Mouse (Mus musculus) brain, adult 2 months (tissue): ENCODE data around the gene Zfp62.
"Not testable (repeated sequence)": the region's sequence is repeated elsewhere in the genome, so short reads cannot be mapped to it uniquely, and the experiment has no call there.

Experiments used
- DNase-seq: peaks from one replicate; pipeline ENCODE4 v3.0.0; 2011; ENCODE audit warnings: low read depth, low spot score

The Zfp62 gene

DNA sequence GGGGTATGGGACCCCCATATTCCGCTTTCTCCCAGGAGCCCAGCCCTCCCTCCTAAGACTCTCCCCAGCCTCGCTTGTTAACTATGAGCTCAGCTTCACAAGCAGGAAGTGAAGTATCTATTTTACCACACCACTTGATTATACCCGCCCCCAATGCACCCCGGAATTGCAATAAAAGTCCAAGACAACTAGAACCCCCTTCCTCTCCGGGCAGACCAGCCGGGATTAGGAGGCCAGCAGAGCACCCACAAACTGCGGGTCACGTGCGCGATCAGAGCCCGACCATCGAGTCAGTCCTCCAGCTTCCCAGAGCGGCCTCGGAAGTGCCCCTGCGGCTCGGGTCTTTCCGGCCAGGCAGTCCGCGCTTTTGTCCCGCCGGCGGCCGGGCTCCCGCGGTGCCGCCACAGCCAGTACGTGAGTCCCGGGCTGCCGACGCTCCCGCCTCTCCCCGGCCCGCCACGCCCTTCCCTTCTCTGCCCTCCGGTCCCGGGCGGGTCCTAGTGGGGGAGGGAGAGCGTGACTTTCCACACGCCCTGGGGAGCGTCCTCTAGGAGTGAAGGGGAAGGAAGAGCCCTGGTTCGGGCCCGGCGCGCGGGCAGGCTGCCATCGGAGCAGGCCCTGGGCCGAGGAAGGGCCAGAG, at the start of gene Zfp62:
Zfp62 (plus strand) TSS at position 164 of the 640 bp plus-strand sequence.
- DNase-seq: peak; percentile 98

- no peak for DNase-seq
Observed at GRCm38 (mm10) chr11:49154077-49154476, 49.0 kb upstream of the Zfp62 start, which contains the start of gene Olfr1394. Gene Olfr1394 (plus strand): TSS chr11:49154377.

- DNase-seq: no peak
Observed at GRCm38 (mm10) chr11:49156821-49157814, 46.0 kb upstream of the Zfp62 start.

DNA sequence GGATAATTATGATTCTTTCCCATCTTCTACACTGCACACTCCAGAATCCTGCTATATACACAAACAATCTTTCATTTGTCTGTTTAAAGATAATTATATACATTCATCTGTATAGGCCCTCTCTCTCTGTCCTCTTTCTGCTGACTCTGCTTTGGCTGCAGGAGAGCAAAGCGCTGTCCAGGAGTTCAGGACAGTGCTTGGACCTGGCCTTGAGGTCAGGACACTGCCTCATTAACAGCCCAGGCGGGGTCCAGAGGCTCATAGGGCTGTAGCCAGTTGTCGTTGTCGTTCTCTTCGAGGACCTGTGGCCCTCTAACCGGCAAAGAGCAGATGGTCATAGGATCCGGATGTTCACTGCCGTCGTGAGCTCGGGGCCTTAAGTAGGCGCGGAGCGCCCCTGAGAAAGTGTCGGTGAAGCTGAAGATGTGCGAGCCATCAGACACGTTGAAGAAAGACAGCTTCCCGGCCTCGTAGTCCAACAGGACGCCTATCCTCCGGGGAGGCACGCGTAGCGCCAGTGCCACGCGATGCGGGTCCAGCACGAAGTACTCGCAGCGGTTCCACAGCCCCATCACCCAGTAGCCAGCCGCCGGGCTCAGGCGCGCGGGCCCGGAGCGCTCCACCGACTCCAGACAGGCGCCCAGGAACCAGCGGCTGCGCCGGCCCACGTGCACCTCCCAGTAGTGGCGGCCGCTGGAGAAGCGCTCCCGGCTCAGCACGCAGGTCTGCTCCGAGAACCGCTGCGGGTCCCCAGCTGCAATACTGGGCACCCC, 34.1 kb upstream of the Zfp62 start:
- DNase-seq: peak; percentile 16

DNA sequence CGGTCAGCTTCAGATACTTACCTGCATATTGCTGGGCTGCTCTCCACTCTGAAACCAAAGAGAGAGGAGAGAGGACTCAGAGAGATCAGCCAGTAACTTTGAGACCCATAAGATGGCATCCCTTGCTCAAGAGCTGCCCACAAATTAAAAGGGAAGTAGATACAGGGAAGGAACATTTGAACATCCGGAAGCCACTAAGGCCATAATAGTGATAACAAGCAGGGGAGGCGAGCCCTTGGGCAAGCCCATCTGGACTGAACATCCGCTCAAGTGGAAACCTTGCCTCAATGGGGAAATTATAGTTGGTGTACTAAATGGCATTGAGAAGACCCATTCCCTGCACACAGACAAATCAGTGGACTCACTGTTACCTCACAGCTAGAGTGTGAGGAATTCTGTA, 32.5 kb upstream of the Zfp62 start:
- no peak for DNase-seq

- no peak for DNase-seq
Observed at GRCm38 (mm10) chr11:49175345-49175744, 27.7 kb upstream of the Zfp62 start.

GRCm38 (mm10) chr11:49176047-49176779, 26.9 kb upstream of the Zfp62 start:
- not testable (repeated sequence) for DNase-seq

DNA sequence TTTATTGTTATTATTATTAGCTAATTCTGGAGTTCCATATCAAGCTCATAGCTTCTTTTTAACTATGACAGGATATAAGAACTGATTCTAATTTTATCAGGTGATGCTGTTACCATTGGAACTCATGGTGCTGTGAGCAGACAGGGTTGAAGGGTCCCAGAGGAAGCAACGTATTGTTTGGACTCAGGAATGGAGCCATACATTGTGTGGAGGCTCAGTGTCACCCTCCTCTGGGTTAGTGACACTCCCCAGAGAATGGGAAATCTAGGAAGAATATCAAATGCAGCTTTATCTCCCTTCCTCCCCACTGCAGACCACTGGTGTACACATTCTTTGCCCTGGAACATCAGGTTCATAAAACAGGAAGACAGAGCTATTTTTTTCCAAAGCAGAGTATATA, 19.9 kb upstream of the Zfp62 start:
- no peak for DNase-seq

DNA sequence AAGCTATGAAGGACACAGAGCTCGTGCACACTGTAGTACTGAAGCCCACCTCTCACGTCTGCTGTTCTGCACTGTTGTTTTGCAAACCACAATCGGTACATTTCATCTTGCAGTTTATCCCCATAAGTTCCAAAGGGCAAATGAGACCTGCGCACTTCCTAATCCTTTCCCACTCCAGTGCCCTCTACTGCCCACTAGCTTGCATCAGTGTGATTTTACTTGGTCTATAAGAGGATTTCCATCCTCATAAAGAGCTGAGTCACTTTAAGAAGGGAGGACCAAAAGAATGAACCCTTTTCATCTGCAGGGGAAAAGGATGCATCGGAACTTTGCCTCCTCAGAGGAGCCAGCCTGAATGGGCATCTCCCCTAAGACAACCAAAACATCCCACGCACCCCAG, 16.6 kb upstream of the Zfp62 start:
- no peak for DNase-seq

GRCm38 (mm10) chr11:49186955-49187488, 16.1 kb upstream of the Zfp62 start, which contains the start of gene Btnl9:
Gene Btnl9 (minus strand): TSS chr11:49187159.
- no peak for DNase-seq

- DNase-seq: no peak
Observed at GRCm38 (mm10) chr11:49187701-49188100, 15.4 kb upstream of the Zfp62 start.

- DNase-seq: peak; percentile 71
Observed at GRCm38 (mm10) chr11:49189737-49190136, 13.4 kb upstream of the Zfp62 start.

- DNase-seq: peak; percentile 31
Observed at GRCm38 (mm10) chr11:49191083-49191482, 12.0 kb upstream of the Zfp62 start.

DNA sequence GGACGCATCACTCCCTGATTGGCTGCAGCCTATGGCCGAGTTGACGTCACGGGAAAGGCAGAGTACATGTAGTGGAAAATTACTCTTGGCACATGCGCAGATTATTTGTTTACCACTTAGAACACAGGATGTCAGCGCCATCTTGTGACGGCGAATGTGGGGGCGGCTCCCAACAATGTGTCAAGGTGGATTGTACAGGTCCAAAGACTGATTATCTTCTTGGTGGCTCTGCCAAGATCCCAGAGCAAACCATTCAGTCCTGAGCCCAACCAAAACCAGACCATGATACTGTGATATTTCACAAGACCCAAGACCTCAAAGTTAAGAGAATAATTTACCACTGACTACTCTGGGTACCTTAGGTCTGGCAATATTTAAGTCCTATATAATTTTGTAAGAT, 8.3 kb upstream of the Zfp62 start:
- DNase-seq: not testable (repeated sequence)

- no peak for DNase-seq
Observed at GRCm38 (mm10) chr11:49195819-49196322, 7.2 kb upstream of the Zfp62 start.

GRCm38 (mm10) chr11:49200666-49201065, 2.4 kb upstream of the Zfp62 start:
- no peak for DNase-seq

DNA sequence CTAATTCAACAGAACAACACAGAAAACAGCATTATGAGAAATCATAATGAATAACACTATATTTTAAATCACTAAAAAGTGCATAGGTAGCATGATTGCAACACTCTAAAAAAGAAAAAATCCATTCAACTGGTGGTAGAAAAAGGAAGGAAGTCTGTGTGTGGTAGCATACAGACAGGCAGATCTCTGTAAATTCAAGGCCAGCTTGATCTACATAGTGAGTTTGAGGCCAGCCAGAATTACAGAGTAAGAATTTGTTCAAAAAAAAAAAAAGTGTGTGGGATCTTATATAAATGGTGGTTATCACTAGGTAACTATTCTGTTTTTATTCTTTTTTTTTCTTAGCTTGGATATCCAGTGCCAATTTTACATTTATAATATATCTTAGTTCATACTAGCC, 1.9 kb upstream of the Zfp62 start:
- DNase-seq: no peak

DNA sequence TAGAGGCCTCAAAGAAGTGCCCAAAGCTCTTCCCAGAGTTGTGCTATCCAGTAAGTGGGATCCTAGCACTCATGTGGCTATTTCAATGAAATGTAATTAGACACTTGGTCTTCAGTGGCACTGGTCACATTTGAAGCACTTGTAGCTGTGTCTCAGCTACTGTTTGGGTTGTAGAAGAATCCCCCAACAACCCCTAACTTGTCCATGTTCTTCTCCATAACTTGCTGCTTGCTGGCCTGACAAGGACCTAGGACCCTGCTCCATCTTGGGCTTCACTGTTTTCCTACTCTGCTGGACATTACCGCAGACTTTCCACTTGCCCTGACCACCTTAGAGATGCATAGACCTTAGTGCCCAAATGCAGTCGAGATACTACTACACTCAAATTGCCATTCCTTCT, 1.0 kb upstream of the Zfp62 start:
- DNase-seq: no peak

GRCm38 (mm10) chr11:49202523-49203061, 500 bp upstream of the Zfp62 start:
- no peak for DNase-seq

GRCm38 (mm10) chr11:49203771-49204497, 842 bp downstream of the Zfp62 start:
- DNase-seq: peak; percentile 71
